ENCODE assay signal across 22 mouse cellular contexts in genomic region chr10:42093176-42093759, GRCm38 (mm10).
DNase-seq lines count a peak whose midpoint lies in the region; ATAC-seq and TF ChIP-seq lines count a peak whose summit lies in the region.
"Had no signal": no experiment of that assay in that cellular context is flagged by ENCODE, and none has a peak within 500 bp of the region (broad histone marks: within the 10 kb centered on the region; RNA-seq: fewer than 3 reads in every experiment).

No protein-coding gene starts in this region.

- no peaks in the 10 kb centered on the region for H3K27me3 ChIP-seq in heart, adult 2 months (ENCODE audit: control insufficient read depth, insufficient read depth, low read length)
- H3K27me3 ChIP-seq in kidney, postnatal 0 days (ENCODE audit: insufficient read depth, low read length) = no peaks in the 10 kb centered on the region
- H3K27me3 ChIP-seq in testis, adult 2 months (ENCODE audit: control insufficient read depth, insufficient read depth, low read length) = no peaks in the 10 kb centered on the region
- H3K27me3 ChIP-seq in forebrain, embryonic 15.5 days = no peaks in the 10 kb centered on the region
- H3K27me3 ChIP-seq: embryonic facial prominence, embryonic 12.5 days; hindbrain, embryonic 12.5 days; intestine, embryonic 15.5 days; limb, embryonic 12.5 days; liver, embryonic 13.5 days; neural tube, embryonic 13.5 days; Patski had no signal

- H3K27ac ChIP-seq in heart, adult 2 months = peak overlapping the region; percentile 61
- 0 out of 2 replicates have a peak overlapping the region, but pooled peaks have one; percentile 22 for H3K27ac ChIP-seq in kidney, postnatal 0 days
- peak overlapping the region; percentile 60 for H3K27ac ChIP-seq in testis, adult 2 months (ENCODE audit: control insufficient read depth, insufficient read depth, low read depth, low read length)
- no peak overlapping the region for H3K27ac ChIP-seq in forebrain, embryonic 15.5 days (replicated peaks)
- H3K27ac ChIP-seq: embryonic facial prominence, embryonic 12.5 days; forebrain, embryonic 10.5 days; hindbrain, embryonic 12.5 days; hindbrain, postnatal 0 days; intestine, embryonic 15.5 days; liver, embryonic 13.5 days; neural tube, embryonic 13.5 days; stomach, postnatal 0 days had no signal

- ATAC-seq in kidney, postnatal 0 days (replicated peaks; ENCODE audit: low FRiP score, low read depth) = no peak
- ATAC-seq in forebrain, embryonic 15.5 days (replicated peaks) = no peak
- ATAC-seq: forebrain, embryonic 16.5 days; intestine, embryonic 15.5 days; midbrain, embryonic 16.5 days; Patski had no signal

- no peak overlapping the region for H3K4me2 ChIP-seq in kidney, postnatal 0 days (ENCODE audit: low read length)
- no peak overlapping the region for H3K4me2 ChIP-seq in forebrain, embryonic 15.5 days (replicated peaks)
- H3K4me2 ChIP-seq: embryonic facial prominence, embryonic 12.5 days; hindbrain, embryonic 12.5 days; intestine, embryonic 15.5 days; limb, embryonic 12.5 days; liver, embryonic 13.5 days; midbrain, embryonic 11.5 days; neural tube, embryonic 13.5 days had no signal

- peaks cover 16% of the 10 kb centered on the region for H3K4me1 ChIP-seq in heart, adult 2 months (ENCODE audit: control insufficient read depth, insufficient read depth, low read length)
- H3K4me1 ChIP-seq in kidney, postnatal 0 days (replicated peaks; ENCODE audit: insufficient read depth, low read length) = peaks cover 15% of the 10 kb centered on the region
- peaks cover 8% of the 10 kb centered on the region for H3K4me1 ChIP-seq in testis, adult 2 months (ENCODE audit: control insufficient read depth, insufficient read depth, low read length)
- H3K4me1 ChIP-seq in forebrain, embryonic 15.5 days = peaks cover 16% of the 10 kb centered on the region

- peak in 1 of 2 experiments; percentile 19 for DNase-seq in heart, adult 2 months
- no peak for DNase-seq in heart, postnatal 36 days
- no peak for DNase-seq in kidney, postnatal 0 days (ENCODE audit: low spot score)
- no peak for DNase-seq in kidney, adult 8-10 months
- no peak for DNase-seq in testis, postnatal 14 days (ENCODE audit: low spot score)
- DNase-seq: embryo, embryonic 11 days; liver, embryonic 13.5 days; right cerebral cortex, postnatal 4 days had no signal

- 85% methylated on average over 8 of the region's 8 CpGs for WGBS in heart, adult 2 months
- 79% methylated on average over 8 of the region's 8 CpGs for WGBS in kidney, postnatal 0 days
- 84% methylated on average over 8 of the region's 8 CpGs for WGBS in forebrain, embryonic 15.5 days

- TF ChIP-seq POLR2A in heart, adult 2 months (IDR thresholded peaks at IDR 0.05; ENCODE audit: insufficient read depth, low read depth, low read length) = no peak
- TF ChIP-seq POLR2A in testis, adult 2 months (IDR thresholded peaks at IDR 0.05; ENCODE audit: control insufficient read depth, low read depth, low read length) = no peak

- no peak for TF ChIP-seq EP300 in heart, adult 2 months (IDR thresholded peaks at IDR 0.05; ENCODE audit: insufficient read depth, low read depth, low read length)

- intact Hi-C loops in heart, adult 2 months (cut with DNase I) = loop anchor here (2.0 to 5.0 kb wide), 3 partner anchors 99 to 182 kb away; no protein-coding TSS in a partner anchor
- intact Hi-C loops in heart, postnatal 36 days (cut with DNase I) = loop anchor here (5.0 kb wide), 1 partner anchor 184 kb away; the partner anchor contains the start of gene Foxo3

- no peaks in the 10 kb centered on the region for H3K36me3 ChIP-seq in heart, adult 2 months (ENCODE audit: control insufficient read depth, insufficient read depth, low read length)
- no peaks in the 10 kb centered on the region for H3K36me3 ChIP-seq in kidney, postnatal 0 days (ENCODE audit: insufficient read depth, low read length)
- H3K36me3 ChIP-seq in testis, adult 2 months (ENCODE audit: control insufficient read depth, insufficient read depth, low read length) = no peaks in the 10 kb centered on the region
- no peaks in the 10 kb centered on the region for H3K36me3 ChIP-seq in forebrain, embryonic 15.5 days
- H3K36me3 ChIP-seq: embryonic facial prominence, embryonic 12.5 days; forebrain, embryonic 10.5 days; hindbrain, embryonic 12.5 days; intestine, embryonic 15.5 days; limb, embryonic 12.5 days; liver, embryonic 13.5 days; neural tube, embryonic 13.5 days had no signal

- no peaks in the 10 kb centered on the region for H3K79me2 ChIP-seq in heart, adult 2 months (replicated peaks; ENCODE audit: control insufficient read depth, insufficient read depth, low read length)

- no peak overlapping the region for H3K4me3 ChIP-seq in heart, adult 2 months
- no peak overlapping the region for H3K4me3 ChIP-seq in kidney, postnatal 0 days (replicated peaks; ENCODE audit: low read depth, low read length)
- H3K4me3 ChIP-seq in testis, adult 2 months (ENCODE audit: control insufficient read depth, low read depth, low read length) = no peak overlapping the region
- H3K4me3 ChIP-seq in forebrain, embryonic 15.5 days = no peak overlapping the region
- H3K4me3 ChIP-seq: embryonic facial prominence, embryonic 12.5 days; forebrain, embryonic 10.5 days; hindbrain, embryonic 12.5 days; intestine, embryonic 15.5 days; limb, embryonic 12.5 days; liver, embryonic 13.5 days; neural tube, embryonic 13.5 days had no signal

- TF ChIP-seq CTCF in heart, adult 2 months (IDR thresholded peaks at IDR 0.05) = no peak
- TF ChIP-seq CTCF in kidney, postnatal 0 days (IDR thresholded peaks at IDR 0.05; ENCODE audit: low read depth) = no peak
- TF ChIP-seq CTCF in testis, adult 2 months (IDR thresholded peaks at IDR 0.05; ENCODE audit: control insufficient read depth, insufficient read depth, insufficient replicate concordance, low read depth, low read length) = no peak

- H3K9ac ChIP-seq in heart, adult 2 months (ENCODE audit: low read depth, low read length) = no peak overlapping the region
- H3K9ac ChIP-seq in kidney, postnatal 0 days (ENCODE audit: low read depth, low read length) = no peak overlapping the region
- no peak overlapping the region for H3K9ac ChIP-seq in forebrain, embryonic 15.5 days (replicated peaks)
- H3K9ac ChIP-seq: embryonic facial prominence, embryonic 12.5 days; hindbrain, embryonic 12.5 days; intestine, embryonic 15.5 days; limb, embryonic 12.5 days; liver, embryonic 13.5 days; neural tube, embryonic 13.5 days had no signal

- H3K9me3 ChIP-seq in kidney, postnatal 0 days (replicated peaks; ENCODE audit: low read length) = no peaks in the 10 kb centered on the region
- H3K9me3 ChIP-seq in forebrain, embryonic 15.5 days = no peaks in the 10 kb centered on the region
- H3K9me3 ChIP-seq: embryonic facial prominence, embryonic 12.5 days; forebrain, embryonic 10.5 days; hindbrain, embryonic 12.5 days; intestine, embryonic 15.5 days; limb, embryonic 12.5 days; liver, embryonic 13.5 days; neural tube, embryonic 13.5 days had no signal
